Mouse (Mus musculus): ENCODE measurements around the gene Acoxl.
"Not testable (repeated sequence)": the region's sequence is repeated elsewhere in the genome, so short reads cannot be mapped to it uniquely, and the experiment has no call there.

Acoxl gene

DNA sequence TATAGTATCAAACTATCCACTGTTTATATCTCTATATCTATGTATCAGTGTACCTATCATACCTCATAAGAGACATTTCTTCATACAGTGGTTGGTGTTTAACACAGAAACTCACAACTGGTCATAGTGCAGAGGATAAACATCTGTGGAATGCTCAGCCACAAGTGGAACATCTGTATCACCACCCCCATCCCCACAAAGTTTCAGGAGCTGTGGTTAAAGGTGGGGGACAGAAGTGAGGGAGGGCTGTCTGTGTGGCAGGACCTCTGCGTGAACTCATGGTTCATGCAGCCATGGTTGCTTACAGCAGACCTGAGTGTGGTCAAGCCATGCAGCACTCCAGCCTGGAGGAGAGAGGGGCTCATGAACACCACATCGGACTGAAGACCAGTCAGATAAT lies 234.9 kb downstream of the Acoxl start:
- no peak for DNase-seq (ENCODE audit: extremely low read depth, low read depth, low spot score)

GRCm38 (mm10) chr2:128076936-128077335 lies 238.3 kb downstream of the Acoxl start:
- no peak for DNase-seq (ENCODE audit: extremely low read depth, low read depth, low spot score)

DNA sequence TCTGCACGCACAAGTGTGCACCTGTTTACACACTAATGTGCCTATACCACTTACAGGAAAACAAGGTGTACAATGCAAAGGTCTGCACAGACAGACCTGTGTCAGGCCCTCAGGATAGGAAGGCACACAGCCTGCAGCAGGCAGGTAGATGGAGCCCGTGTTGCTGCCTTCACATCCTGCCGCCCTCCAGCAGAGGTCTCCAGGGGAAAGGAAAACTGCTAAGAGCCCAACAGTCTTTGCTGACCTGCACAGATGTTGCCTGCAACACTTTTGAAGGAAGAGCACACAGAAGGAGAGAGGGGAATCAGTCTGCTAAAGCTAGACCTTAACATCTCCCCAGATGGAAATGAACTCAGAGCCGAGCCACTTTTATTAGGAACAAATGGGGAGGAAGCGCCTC lies 240.2 kb downstream of the Acoxl start:
- DNase-seq (ENCODE audit: extremely low read depth, low read depth, low spot score): no peak

- DNase-seq (ENCODE audit: extremely low read depth, low read depth, low spot score): no peak
Measured at GRCm38 (mm10) chr2:128079316-128079715, 240.6 kb downstream of the Acoxl start.

- no peak for DNase-seq (ENCODE audit: extremely low read depth, low read depth, low spot score)
Measured at GRCm38 (mm10) chr2:128083844-128084243, 245.2 kb downstream of the Acoxl start.

GRCm38 (mm10) chr2:128084607-128085006 lies 245.9 kb downstream of the Acoxl start:
- DNase-seq (ENCODE audit: extremely low read depth, low read depth, low spot score): no peak

DNA sequence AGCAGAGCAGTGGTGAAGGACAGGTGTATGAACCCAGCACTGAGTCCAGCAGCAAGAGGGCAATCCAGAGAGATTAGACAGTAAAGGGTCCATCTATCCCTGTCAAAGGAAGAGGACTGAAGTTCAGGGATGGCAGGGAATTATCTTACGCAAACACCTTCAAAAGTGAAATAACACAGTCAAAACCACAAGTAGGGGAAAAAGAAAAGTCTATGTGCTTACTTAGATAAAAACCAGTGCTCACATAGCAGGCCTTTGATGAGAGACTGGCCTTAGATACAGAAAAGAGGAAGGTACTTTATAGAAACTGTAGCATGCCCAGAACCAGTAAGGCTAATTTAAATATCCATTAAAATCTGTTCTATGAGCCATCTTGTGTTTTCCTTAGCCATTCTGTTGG lies 246.8 kb downstream of the Acoxl start:
- no peak for DNase-seq (ENCODE audit: extremely low read depth, low read depth, low spot score)

- DNase-seq (ENCODE audit: extremely low read depth, low read depth, low spot score): no peak
Measured at GRCm38 (mm10) chr2:128086301-128086886, 247.7 kb downstream of the Acoxl start.

GRCm38 (mm10) chr2:128086996-128087526 lies 248.4 kb downstream of the Acoxl start:
- DNase-seq (ENCODE audit: extremely low read depth, low read depth, low spot score): no peak

DNA sequence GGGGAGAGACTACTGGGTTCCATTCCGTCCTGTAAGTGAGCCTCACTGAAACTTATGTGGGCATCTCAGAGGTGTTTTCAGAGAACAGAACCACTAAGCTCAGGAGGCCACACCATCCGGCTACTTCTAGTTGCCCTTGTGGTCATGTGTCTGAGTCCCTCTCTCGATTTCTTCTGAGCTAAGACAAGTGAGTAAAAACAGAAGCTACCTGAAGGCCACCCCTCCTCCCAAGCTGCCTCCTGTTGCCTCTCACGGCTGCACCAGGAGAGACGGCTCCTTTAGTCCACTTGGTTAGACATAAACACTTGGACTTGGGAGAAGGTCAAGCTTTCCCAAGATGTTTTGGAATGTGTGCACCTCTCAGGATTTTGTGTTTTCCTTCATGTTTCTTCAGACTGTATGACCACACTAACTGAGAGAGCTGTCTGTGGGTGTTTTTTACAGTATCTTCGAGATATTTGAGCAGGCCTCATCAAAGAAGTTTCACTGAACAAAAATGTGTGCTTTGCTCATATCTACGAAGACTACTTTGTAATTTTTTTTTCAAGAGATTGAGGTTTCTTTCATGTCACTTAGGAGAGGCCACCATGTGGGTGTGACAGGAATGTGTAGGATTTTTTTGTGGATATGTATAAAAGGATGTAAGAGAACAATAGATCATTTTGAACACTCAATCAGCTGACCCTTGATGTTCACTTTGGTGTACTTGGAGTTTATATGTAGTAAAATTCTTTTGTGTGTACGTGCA lies 249.3 kb downstream of the Acoxl start:
- no peak for DNase-seq (ENCODE audit: extremely low read depth, low read depth, low spot score)

DNA sequence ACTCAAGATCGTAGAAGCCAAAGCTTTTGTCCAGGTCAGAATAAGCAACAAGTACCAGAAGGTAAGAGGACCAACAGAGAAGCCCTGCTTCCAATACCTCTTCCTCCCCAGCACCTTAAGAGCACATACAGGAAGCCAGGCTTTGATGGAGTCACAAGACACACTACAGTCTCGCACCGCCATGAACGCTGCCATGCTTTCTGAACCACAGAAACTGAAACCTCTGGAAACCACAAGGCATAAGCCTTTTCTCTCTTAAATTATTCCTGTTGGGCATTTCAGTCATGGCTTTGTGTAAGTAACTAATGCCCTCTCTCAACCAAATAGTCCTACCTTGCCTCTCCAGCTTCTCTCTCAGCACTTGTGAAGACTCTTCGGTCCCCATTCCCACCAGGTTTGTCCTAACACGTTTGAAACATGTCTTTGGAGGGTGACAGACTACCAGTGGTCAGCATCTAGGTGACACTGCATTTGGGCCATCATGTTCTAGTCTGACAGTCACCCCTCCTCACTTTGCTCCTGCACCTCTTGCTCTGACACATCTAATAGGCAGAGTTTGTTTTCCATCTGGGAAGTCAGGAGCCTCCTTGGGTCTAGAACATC lies 251.7 kb downstream of the Acoxl start:
- DNase-seq (ENCODE audit: extremely low read depth, low read depth, low spot score): no peak

DNA sequence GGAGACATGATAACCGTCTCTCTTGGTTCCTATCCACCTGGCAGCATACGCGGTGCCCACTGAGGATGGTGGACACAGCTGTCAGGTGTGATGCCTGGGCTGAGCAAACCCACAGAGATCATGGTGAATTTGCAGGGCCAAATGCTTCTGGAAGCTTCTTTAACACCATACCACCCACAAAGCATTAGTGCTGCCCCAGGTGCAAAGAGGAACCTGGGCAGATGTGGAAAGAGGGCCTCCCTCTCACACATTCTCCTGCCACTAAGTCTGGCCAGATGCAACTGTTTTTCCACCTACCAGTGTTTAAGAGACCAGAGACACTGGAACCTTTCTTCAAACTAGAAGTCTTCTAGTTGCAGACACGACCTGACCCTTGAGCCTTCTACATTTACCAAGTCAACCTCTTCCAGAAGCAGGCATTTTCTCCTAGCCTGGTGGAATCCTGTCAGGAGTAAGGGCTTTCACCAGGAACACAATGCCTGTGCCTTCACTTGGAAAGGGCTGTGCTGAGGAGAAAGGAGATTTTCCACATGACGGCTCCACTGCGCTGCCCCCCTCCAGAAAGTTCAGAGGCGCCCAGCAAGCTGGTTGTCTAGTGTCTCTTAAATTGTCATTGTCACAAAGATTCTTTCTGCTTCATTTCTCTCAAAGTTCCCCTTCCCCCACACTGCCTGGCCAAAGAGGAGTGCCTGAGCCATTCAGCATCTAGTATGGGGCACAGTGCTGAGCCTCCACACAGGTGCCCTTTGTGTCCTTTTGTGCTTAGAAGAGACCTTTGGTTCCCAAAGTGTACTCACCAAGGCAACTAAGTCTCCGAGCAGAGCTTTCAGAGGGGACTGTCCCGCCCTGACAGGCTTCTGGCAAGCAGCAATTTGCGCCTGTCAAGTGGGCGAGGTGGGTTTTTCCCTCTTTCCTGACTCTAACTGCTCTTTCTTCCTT lies 253.0 kb downstream of the Acoxl start:
- no peak for DNase-seq (ENCODE audit: extremely low read depth, low read depth, low spot score)

GRCm38 (mm10) chr2:128092451-128092850 lies 253.8 kb downstream of the Acoxl start:
- DNase-seq (ENCODE audit: extremely low read depth, low read depth, low spot score): no peak

DNA sequence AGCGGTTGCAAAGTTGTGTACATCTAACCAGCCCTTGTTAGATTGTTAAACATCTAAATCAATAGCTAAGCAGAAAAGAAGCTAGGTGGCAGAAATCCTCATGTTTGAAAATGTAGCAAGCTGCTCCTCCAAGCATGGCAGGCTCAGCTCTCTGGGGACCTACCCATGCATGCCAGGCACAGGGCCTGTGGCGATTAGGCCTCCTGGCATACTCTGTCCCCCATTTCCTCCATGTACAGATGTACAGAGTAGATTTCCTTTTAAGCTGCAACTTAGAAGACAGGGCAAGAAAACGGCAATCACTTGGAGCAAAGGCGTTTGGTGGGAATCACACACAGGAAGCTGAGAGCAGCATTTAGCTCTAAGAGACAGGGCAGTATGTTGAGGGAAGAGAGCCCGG lies 255.5 kb downstream of the Acoxl start:
- no peak for DNase-seq (ENCODE audit: extremely low read depth, low read depth, low spot score)

- DNase-seq (ENCODE audit: extremely low read depth, low read depth, low spot score): no peak
Measured at GRCm38 (mm10) chr2:128094602-128095001, 255.9 kb downstream of the Acoxl start.

- no peak for DNase-seq (ENCODE audit: extremely low read depth, low read depth, low spot score)
Measured at GRCm38 (mm10) chr2:128095270-128095669, 256.6 kb downstream of the Acoxl start.

- no peak for DNase-seq (ENCODE audit: extremely low read depth, low read depth, low spot score)
Measured at GRCm38 (mm10) chr2:128096070-128096469, 257.4 kb downstream of the Acoxl start.

- not testable (repeated sequence) for DNase-seq (ENCODE audit: extremely low read depth, low read depth, low spot score)
Measured at GRCm38 (mm10) chr2:128098118-128098517, 259.4 kb downstream of the Acoxl start.

DNA sequence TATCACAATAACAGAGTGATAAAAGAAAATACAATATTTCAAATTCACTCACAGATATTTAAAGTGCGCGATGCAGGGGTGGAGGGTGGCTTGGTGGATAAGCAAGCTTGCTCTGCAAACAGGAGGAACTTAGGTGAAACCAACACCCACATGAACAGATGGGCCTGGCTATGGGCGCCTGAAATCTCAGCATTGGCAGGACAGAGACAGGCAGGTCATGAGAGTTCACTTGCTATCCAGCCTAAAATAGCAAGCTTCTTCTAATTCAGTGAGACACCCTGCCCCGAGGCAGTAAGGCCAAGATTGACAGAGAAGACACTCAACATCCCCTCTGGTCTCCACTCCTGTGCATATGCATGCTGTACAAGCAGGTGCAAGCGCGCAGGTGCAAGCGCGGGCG lies 263.4 kb downstream of the Acoxl start:
- no peak for DNase-seq (ENCODE audit: extremely low read depth, low read depth, low spot score)

DNA sequence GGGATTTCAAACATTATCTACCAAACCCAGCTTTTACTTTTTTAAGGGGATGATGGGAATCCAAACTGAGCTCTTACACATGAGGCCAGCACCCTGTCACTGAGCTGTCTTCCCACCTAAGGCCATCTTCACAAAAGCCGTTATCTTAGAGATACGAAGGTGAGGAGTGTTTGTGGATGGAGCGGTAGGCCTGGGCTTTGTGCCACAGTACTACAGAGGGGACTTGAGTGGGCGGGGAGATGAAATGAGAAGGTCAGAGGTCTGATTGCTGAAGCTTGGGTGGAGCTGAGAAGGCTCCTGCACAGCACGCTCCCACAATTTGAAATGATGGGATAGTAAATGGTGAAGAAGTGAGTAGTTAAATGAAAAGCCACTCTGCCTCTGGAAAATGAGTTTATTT lies 266.1 kb downstream of the Acoxl start:
- no peak for DNase-seq (ENCODE audit: extremely low read depth, low read depth, low spot score)

DNA sequence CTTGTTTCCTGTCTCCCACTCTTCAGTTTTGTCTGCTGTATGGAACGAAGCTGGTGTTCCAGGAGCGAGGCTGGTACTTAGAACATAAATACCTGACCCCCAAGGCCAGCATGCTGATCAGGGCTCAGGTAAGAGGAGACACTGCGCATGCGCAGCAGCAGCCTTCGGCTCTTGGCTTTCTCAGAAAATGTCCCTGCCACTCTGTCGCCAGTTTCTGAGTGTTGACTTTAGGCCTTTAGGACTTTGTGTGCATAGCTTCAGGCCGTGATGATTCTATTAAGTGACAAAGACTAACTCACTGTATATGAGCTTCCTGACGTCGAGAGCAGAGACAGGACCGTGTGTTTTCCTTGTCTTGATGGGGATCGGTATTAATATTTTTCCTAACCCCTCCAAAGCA lies 267.0 kb downstream of the Acoxl start:
- no peak for DNase-seq (ENCODE audit: extremely low read depth, low read depth, low spot score)
